Mouse (Mus musculus): ENCODE measurements at regions not wholly inside any gene's neighbourhood (a gene's known extent, or its start where the extent isn't known, plus 50 kb on each side); places are given as distances from the start of the nearest gene placed in this dataset.

GRCm38 (mm10) chr13:43906241-43906640 is 121.7 kb downstream of the Cd83 start:
- TF ChIP-seq CTCF (IDR thresholded peaks at IDR 0.05; ENCODE audit: control insufficient read depth, insufficient read depth, insufficient read length) = no peak
- TF ChIP-seq USF1 (IDR thresholded peaks at IDR 0.05; ENCODE audit: low read depth) = no peak
- no peak for TF ChIP-seq MAX (IDR thresholded peaks at IDR 0.05)
- TF ChIP-seq FOSL1 (IDR thresholded peaks at IDR 0.05; ENCODE audit: insufficient read depth, low read length, poor library complexity, severe bottlenecking) = no peak
- TF ChIP-seq CEBPB (IDR thresholded peaks at IDR 0.05; ENCODE audit: low read depth) = no peak
- TF ChIP-seq MYOD1 (IDR thresholded peaks at IDR 0.05; ENCODE audit: control insufficient read depth, insufficient read length, low read depth) = no peak
- no peak for TF ChIP-seq MYOG (IDR thresholded peaks at IDR 0.05; ENCODE audit: control insufficient read depth, extremely low read depth, insufficient read length)

All from C2C12 (cell line).